Mouse (Mus musculus): ENCODE results near the gene Ube2o.

- TF ChIP-seq CTCF (IDR thresholded peaks at IDR 0.05; ENCODE audit: low read depth) (no peak), EP300 (IDR thresholded peaks at IDR 0.05; ENCODE audit: low read depth) (no peak)
Observed at GRCm38 (mm10) chr11:116523699-116524189, 57.5 kb downstream of the Ube2o start.
